Mouse (Mus musculus) limb, embryonic 13.5 days (tissue): Measurements from ENCODE around the gene Asap2. TPM values are rescaled to one million over a fixed set of nuclear protein-coding genes. Genes with fewer than 3 reads are reported as not detected.

Experiments
- ATAC-seq: fragments of 200-750 bp; cut with Nextera tagmentation; 2 replicates; pipeline ENCODE4 v1.8.0; 2017; ENCODE audit warnings: low read depth, moderate number of reproducible peaks, moderate TSS enrichment; ENCODE audit not compliant: low FRiP score
- H3K27ac ChIP-seq: fragments of 300-500 bp; sonication (generic); 2 replicates; pipeline ENCODE4 v1.5.1; 2015; ENCODE audit warnings: inconsistent platforms, mild to moderate bottlenecking, moderate library complexity
- H3K27me3 ChIP-seq: fragments of 300-500 bp; sonication (generic); 2 replicates; pipeline ENCODE4 v1.6.1; 2015; ENCODE audit warnings: mild to moderate bottlenecking, inconsistent platforms
- H3K36me3 ChIP-seq: fragments of 300-500 bp; sonication (generic); 2 replicates; pipeline ENCODE4 v1.6.1; 2015; ENCODE audit warnings: inconsistent platforms, mild to moderate bottlenecking, moderate library complexity
- H3K4me1 ChIP-seq: fragments of 300-500 bp; sonication (generic); 2 replicates; pipeline ENCODE4 v1.6.1; 2015; ENCODE audit warnings: inconsistent platforms
- H3K4me2 ChIP-seq: fragments of 300-500 bp; sonication (generic); replicated peaks from 2 replicates; pipeline ENCODE4 v1.6.1; 2015; ENCODE audit warnings: inconsistent platforms, mild to moderate bottlenecking, moderate library complexity
- H3K4me3 ChIP-seq: fragments of 300-500 bp; sonication (generic); 2 replicates; pipeline ENCODE4 v1.5.1; 2015; ENCODE audit warnings: moderate library complexity, mild to moderate bottlenecking, inconsistent platforms
- H3K9ac ChIP-seq: fragments of 300-500 bp; sonication (generic); 2 replicates; pipeline ENCODE4 v1.6.1; 2015; ENCODE audit warnings: mild to moderate bottlenecking, inconsistent platforms
- H3K9me3 ChIP-seq: fragments of 300-500 bp; sonication (generic); 2 replicates; pipeline ENCODE4 v1.6.1; 2016; ENCODE audit warnings: inconsistent platforms
- WGBS: fragments of 180-500 bp; shearing (Covaris S2); methylation state at CpG from one replicate; pipeline ENCODE4 v1.1.7; 2015; 5-methylcytosine and 5-hydroxymethylcytosine counted together
- polyA plus RNA-seq: library from polyadenylated mRNA; unstranded; fragments of >200 nt; fragmentation: Nextera tagmentation; extraction: Ambion mirVana; gene quantifications from 2 replicates; pipeline ENCODE4 v1.2.1, GENCODE M21; 2015

The Asap2 gene
- polyA plus RNA-seq, 1 experiment from 2014 or later: 10.7 TPM

GRCm38 (mm10) chr12:21264241-21264640, 274.0 kb downstream of the Asap2 start:
- no peaks in the 10 kb centered on the region for H3K4me1 ChIP-seq
- no peak for ATAC-seq
- H3K27ac ChIP-seq: no peak overlapping the region; the same call in 1 of the 2 replicates
- H3K9me3 ChIP-seq: no peaks in the 10 kb centered on the region
- H3K36me3 ChIP-seq: peaks cover 82% of the 10 kb centered on the region
- H3K4me2 ChIP-seq: no peak overlapping the region
- no peak overlapping the region for H3K4me3 ChIP-seq
- no peaks in the 10 kb centered on the region for H3K27me3 ChIP-seq
- H3K9ac ChIP-seq: no peak overlapping the region
- WGBS: 70% methylated on average over 5 of the region's 5 CpGs

GRCm38 (mm10) chr12:21264970-21265369, 274.7 kb downstream of the Asap2 start:
- no peaks in the 10 kb centered on the region for H3K9me3 ChIP-seq
- no peaks in the 10 kb centered on the region for H3K27me3 ChIP-seq
- H3K4me1 ChIP-seq: no peaks in the 10 kb centered on the region
- no peak overlapping the region for H3K4me2 ChIP-seq
- no peak overlapping the region for H3K4me3 ChIP-seq
- H3K27ac ChIP-seq: no peak overlapping the region
- H3K36me3 ChIP-seq: peaks cover 81% of the 10 kb centered on the region
- WGBS: 81% methylated on average over 3 of the region's 3 CpGs
- no peak overlapping the region for H3K9ac ChIP-seq
- no peak for ATAC-seq

GRCm38 (mm10) chr12:21265501-21265900, 275.2 kb downstream of the Asap2 start:
- no peaks in the 10 kb centered on the region for H3K4me1 ChIP-seq
- H3K27ac ChIP-seq: 0 out of 2 replicates have a peak overlapping the region, but pooled peaks have one; percentile 15
- no peak overlapping the region for H3K4me2 ChIP-seq
- ATAC-seq: no peak
- no peak overlapping the region for H3K4me3 ChIP-seq
- no peaks in the 10 kb centered on the region for H3K9me3 ChIP-seq
- peaks cover 81% of the 10 kb centered on the region for H3K36me3 ChIP-seq
- H3K27me3 ChIP-seq: no peaks in the 10 kb centered on the region
- 71% methylated on average over 4 of the region's 4 CpGs for WGBS
- H3K9ac ChIP-seq: 0 out of 2 replicates have a peak overlapping the region, but pooled peaks have one; percentile 25

- ATAC-seq: peak; percentile 75
- Histone ChIP-seq H3K36me3 (peaks cover 82% of the 10 kb centered on the region), H3K4me3 (no peak overlapping the region), H3K9me3 (no peaks in the 10 kb centered on the region), H3K9ac (no peak overlapping the region), H3K4me2 (no peak overlapping the region), H3K27ac (0 out of 2 replicates have a peak overlapping the region, but pooled peaks have one; percentile 15), H3K27me3 (no peaks in the 10 kb centered on the region), H3K4me1 (no peaks in the 10 kb centered on the region)
- WGBS: 76% methylated on average over 14 of the region's 14 CpGs
These were observed 275.9 kb downstream of the Asap2 start for GRCm38 (mm10) chr12:21265946-21266783.

GRCm38 (mm10) chr12:21266784-21267098, 276.5 kb downstream of the Asap2 start:
- H3K4me1 ChIP-seq: no peaks in the 10 kb centered on the region
- H3K4me3 ChIP-seq: no peak overlapping the region
- H3K27me3 ChIP-seq: no peaks in the 10 kb centered on the region
- peaks cover 84% of the 10 kb centered on the region for H3K36me3 ChIP-seq
- no peak overlapping the region for H3K27ac ChIP-seq
- H3K9me3 ChIP-seq: no peaks in the 10 kb centered on the region
- no peak overlapping the region for H3K9ac ChIP-seq
- 85% methylated on average over 2 of the region's 2 CpGs for WGBS
- H3K4me2 ChIP-seq: no peak overlapping the region
- ATAC-seq: peak; percentile 38

GRCm38 (mm10) chr12:21268083-21268616, 277.9 kb downstream of the Asap2 start:
- Histone ChIP-seq H3K36me3 (peaks cover 80% of the 10 kb centered on the region), H3K9me3 (no peaks in the 10 kb centered on the region), H3K4me3 (no peak overlapping the region), H3K9ac (no peak overlapping the region), H3K27me3 (no peaks in the 10 kb centered on the region), H3K27ac (no peak overlapping the region), H3K4me2 (no peak overlapping the region), H3K4me1 (no peaks in the 10 kb centered on the region)
- no peak for ATAC-seq
- 87% methylated on average over 8 of the region's 8 CpGs for WGBS

- WGBS: 82% methylated on average over 7 of the region's 7 CpGs
- Histone ChIP-seq H3K36me3 (peaks cover 60% of the 10 kb centered on the region), H3K27me3 (no peaks in the 10 kb centered on the region)
These were observed 284.2 kb downstream of the Asap2 start for GRCm38 (mm10) chr12:21274446-21274845.

GRCm38 (mm10) chr12:21277352-21277864, 287.1 kb downstream of the Asap2 start:
- 63% methylated on average over 1 of the region's 1 CpGs for whole genome bisulfite sequencing
- H3K36me3 ChIP-seq: peaks cover 32% of the 10 kb centered on the region
- no peak for ATAC-seq

More at GRCm38 (mm10) chr12:21274446-21274845, 284.2 kb downstream of the Asap2 start:
- no peaks in the 10 kb centered on the region for H3K9me3 ChIP-seq
- H3K4me3 ChIP-seq: no peak overlapping the region
- no peak for ATAC-seq
- no peaks in the 10 kb centered on the region for H3K4me1 ChIP-seq
- no peak overlapping the region for H3K27ac ChIP-seq
- no peak overlapping the region for H3K4me2 ChIP-seq
- no peak overlapping the region for H3K9ac ChIP-seq

GRCm38 (mm10) chr12:21284761-21285441, 294.6 kb downstream of the Asap2 start, which contains the start of gene Cpsf3:
Gene Cpsf3, plus strand, starts transcription at chr12:21285391.
- Histone ChIP-seq H3K36me3 (peaks cover 7% of the 10 kb centered on the region; the same call in 1 of the 2 replicates), H3K9ac (peak within 1 kb of the TSS; percentile 89), H3K4me3 (peak within 1 kb of the TSS; percentile 84), H3K27ac (peak within 1 kb of the TSS; percentile 95), H3K4me1 (peaks cover 17% of the 10 kb centered on the region), H3K4me2 (peak within 1 kb of the TSS; percentile 82), H3K27me3 (no peaks in the 10 kb centered on the region), H3K9me3 (no peaks in the 10 kb centered on the region)
- 56% methylated on average over 11 of the region's 11 CpGs for WGBS
- no peak for ATAC-seq

More at GRCm38 (mm10) chr12:21277352-21277864, 287.1 kb downstream of the Asap2 start:
- Histone ChIP-seq H3K4me3 (no peak overlapping the region), H3K4me2 (no peak overlapping the region), H3K9ac (no peak overlapping the region), H3K27me3 (no peaks in the 10 kb centered on the region), H3K27ac (no peak overlapping the region), H3K4me1 (no peaks in the 10 kb centered on the region), H3K9me3 (no peaks in the 10 kb centered on the region)

GRCm38 (mm10) chr12:21285508-21286242, 295.4 kb downstream of the Asap2 start:
- WGBS: under 1% methylated on average over 47 of the region's 47 CpGs
- Histone ChIP-seq H3K27ac (peak overlapping the region; percentile 71; the same call in 1 of the 2 replicates), H3K27me3 (no peaks in the 10 kb centered on the region), H3K4me2 (peak overlapping the region; percentile 82), H3K36me3 (peaks cover 15% of the 10 kb centered on the region), H3K4me3 (peak overlapping the region; percentile 84), H3K9me3 (no peaks in the 10 kb centered on the region), H3K9ac (peak overlapping the region; percentile 85), H3K4me1 (peaks cover 17% of the 10 kb centered on the region)
- ATAC-seq: peak; percentile 84

- Histone ChIP-seq H3K27ac (peak within 1 kb of the TSS; percentile 95), H3K4me2 (peak within 1 kb of the TSS; percentile 82), H3K27me3 (no peaks in the 10 kb centered on the region), H3K9me3 (no peaks in the 10 kb centered on the region), H3K9ac (peak within 1 kb of the TSS; percentile 89), H3K4me3 (peak within 1 kb of the TSS; percentile 84), H3K36me3 (peaks cover 20% of the 10 kb centered on the region), H3K4me1 (peaks cover 17% of the 10 kb centered on the region)
- ATAC-seq: peak; percentile 97
- WGBS: under 1% methylated on average over 28 of the region's 28 CpGs
These were observed 296.0 kb downstream of the Asap2 start, which contains the start of gene Itgb1bp1 for GRCm38 (mm10) chr12:21286243-21286622. Gene Itgb1bp1, minus strand, starts transcription at chr12:21286284.
